Mouse (Mus musculus) activated CD4-positive, CD25-positive, alpha-beta regulatory T cell (primary cell): Measurements from ENCODE around the gene Etv6. TPM values are rescaled to one million over a fixed set of nuclear protein-coding genes. Genes with fewer than 3 reads are reported as not detected.

ENCODE experiments used
- polyA plus RNA-seq, 2 experiments: library from polyadenylated mRNA; unstranded; fragments of 100-300 nt; shearing (Covaris generic); gene quantifications; one replicate each; pipeline ENCODE4 v1.2.1; 2017

Gene Etv6
- polyA plus RNA-seq = 10 to 100 TPM; 28.7 to 29.4 TPM

DNA sequence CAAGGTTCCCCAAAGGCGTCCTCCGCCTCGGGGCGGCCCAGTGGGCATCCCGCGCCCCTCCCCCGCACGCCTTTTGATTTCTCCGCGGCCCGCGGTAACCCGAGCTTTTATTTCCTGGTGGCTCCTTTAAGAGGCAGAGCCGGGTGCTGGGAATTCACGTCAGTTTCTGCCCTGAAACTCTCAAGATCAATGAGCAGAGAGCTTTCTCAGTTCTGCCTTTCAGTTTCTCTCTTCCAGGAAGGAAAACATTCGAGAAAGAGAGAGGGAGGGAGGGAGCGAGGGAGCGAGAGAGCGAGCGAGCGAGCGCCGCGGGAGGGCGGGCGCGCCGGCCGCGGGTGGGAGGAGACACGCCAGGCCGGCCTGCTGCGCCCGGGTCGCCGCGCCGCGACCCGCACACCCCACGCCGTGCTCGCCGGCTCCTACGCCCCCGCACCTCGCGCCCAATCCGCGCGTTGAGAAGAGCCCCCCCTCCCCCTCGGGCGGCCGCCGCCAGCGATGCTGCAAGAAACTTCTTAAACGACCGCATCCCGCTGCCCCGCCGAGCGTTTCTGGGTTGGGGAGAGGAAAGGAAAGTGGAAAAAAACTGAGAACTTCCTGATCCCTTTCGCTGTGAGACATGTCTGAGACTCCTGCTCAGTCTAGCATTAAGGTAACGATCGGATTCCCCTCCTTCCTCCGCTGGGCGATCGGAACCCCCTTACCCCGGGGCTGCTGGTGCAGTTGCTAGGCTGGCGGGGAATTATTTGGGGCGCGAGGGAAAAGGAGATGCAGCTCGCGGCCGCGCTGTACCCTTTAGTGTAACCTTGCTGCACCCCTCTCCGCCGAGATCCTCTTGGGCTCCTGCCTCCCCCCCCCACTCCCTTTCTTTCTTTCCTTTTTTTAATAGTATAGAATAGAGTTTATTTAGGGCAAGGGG, at the start of gene Etv6:
TSS of gene Etv6 (plus strand) at position 211 of the 916 bp plus-strand sequence.

Other genes starting within 250 kb of the Etv6 start
- gene Kap, start 181.9 kb upstream of the Etv6 start, polyA plus RNA-seq = not detected